Mouse (Mus musculus): ENCODE measurements around the gene Mkrn2os. TPM values are rescaled to one million over a fixed set of nuclear protein-coding genes. Genes with fewer than 3 reads are reported as not detected.

Mkrn2os gene
- polyA plus RNA-seq, 1 experiment from 2014 or later: 0.67 TPM

DNA sequence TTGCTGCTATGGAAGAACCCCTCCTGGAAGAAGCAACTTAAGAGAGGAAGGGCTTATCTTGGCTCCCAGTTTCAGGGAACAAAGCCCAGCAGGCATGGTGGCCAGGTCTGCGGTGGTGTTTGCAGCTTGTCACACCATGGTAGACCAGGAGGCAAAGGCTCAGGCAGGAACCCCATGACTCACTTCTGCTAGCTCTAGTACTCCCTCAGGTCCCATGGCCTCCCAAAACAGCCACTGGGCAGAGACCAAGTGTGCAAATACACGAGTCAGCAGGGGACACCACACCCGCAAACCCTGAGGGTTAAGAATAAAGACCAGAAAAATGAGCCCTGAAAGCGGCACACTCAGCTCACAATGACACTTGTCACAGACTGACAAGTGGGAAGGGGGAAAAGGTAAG lies 56.2 kb downstream of the Mkrn2os start:
- H3K4me3 ChIP-seq (replicated peaks; ENCODE audit: low read length): no peak overlapping the region
- 49% methylated on average over 4 of the region's 4 CpGs for WGBS
- ATAC-seq: no peak

DNA sequence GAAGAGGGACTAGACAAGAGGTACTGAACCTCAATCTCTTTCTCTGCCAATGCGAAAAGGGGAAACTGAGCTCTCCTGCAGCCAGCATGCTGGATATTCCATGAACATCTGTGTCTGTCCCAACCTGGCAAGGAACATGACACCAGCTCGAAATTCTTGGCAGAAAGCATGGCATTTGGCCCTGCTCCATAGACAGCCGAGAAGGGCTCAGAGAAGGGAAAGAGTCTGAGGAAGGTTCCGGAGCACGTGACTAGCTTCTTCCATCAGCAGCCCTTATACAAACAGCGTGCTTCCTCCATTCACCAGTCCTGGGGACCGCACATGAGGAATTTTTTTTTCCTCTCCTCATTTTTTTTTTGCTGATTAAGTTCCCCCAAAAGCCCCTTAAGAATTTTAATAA lies 57.8 kb downstream of the Mkrn2os start:
- no peak overlapping the region for H3K4me2 ChIP-seq (ENCODE audit: low read length)
- WGBS: 52% methylated on average over 7 of the region's 7 CpGs
- H3K4me3 ChIP-seq (replicated peaks; ENCODE audit: low read length): no peak overlapping the region
- H3K9me3 ChIP-seq (ENCODE audit: control insufficient read depth, low read length): no peaks in the 10 kb centered on the region
- H3K36me3 ChIP-seq (ENCODE audit: control insufficient read depth, insufficient read depth): no peaks in the 10 kb centered on the region
- no peak overlapping the region for H3K27ac ChIP-seq (ENCODE audit: low read length)
- H3K27me3 ChIP-seq (replicated peaks; ENCODE audit: control insufficient read depth, insufficient read depth, low read length): no peaks in the 10 kb centered on the region
- no peak overlapping the region for H3K9ac ChIP-seq (replicated peaks; ENCODE audit: low read depth, low read length)
- peaks cover 4% of the 10 kb centered on the region for H3K4me1 ChIP-seq (replicated peaks; ENCODE audit: control insufficient read depth, insufficient read depth, low read length)
- no peak for ATAC-seq

More for the DNA sequence above, 56.2 kb downstream of the Mkrn2os start:
- no peaks in the 10 kb centered on the region for H3K9me3 ChIP-seq (ENCODE audit: control insufficient read depth, low read length)
- 0 out of 2 replicates have a peak, but pooled peaks cover 2% of the 10 kb centered on the region for H3K27me3 ChIP-seq (replicated peaks; ENCODE audit: control insufficient read depth, insufficient read depth, low read length)
- H3K27ac ChIP-seq (ENCODE audit: low read length): no peak overlapping the region
- no peak overlapping the region for H3K9ac ChIP-seq (replicated peaks; ENCODE audit: low read depth, low read length)
- peaks cover 4% of the 10 kb centered on the region for H3K4me1 ChIP-seq (replicated peaks; ENCODE audit: control insufficient read depth, insufficient read depth, low read length)
- no peaks in the 10 kb centered on the region for H3K36me3 ChIP-seq (ENCODE audit: control insufficient read depth, insufficient read depth)
- H3K4me2 ChIP-seq (ENCODE audit: low read length): no peak overlapping the region

Other genes with a start within 250 kb of the Mkrn2os start
- 0.15 and 0.22 TPM in 2 replicates for gene Pparg, start 231.6 kb downstream of the Mkrn2os start, polyA plus RNA-seq (2015; fragmentation: Nextera tagmentation; extraction: Ambion mirVana)
- 42.8 and 44.2 TPM in 2 replicates for gene Tsen2, start 47.9 kb downstream of the Mkrn2os start, polyA plus RNA-seq (2015; fragmentation: Nextera tagmentation; extraction: Ambion mirVana)
- gene Mkrn2, start 9.3 kb upstream of the Mkrn2os start, polyA plus RNA-seq (2015; fragmentation: Nextera tagmentation; extraction: Ambion mirVana): 42.7 and 45.6 TPM in 2 replicates
- 158 and 160 TPM in 2 replicates for gene Raf1, start 84.1 kb upstream of the Mkrn2os start, polyA plus RNA-seq (2015; fragmentation: Nextera tagmentation; extraction: Ambion mirVana)
- gene Tmem40, start 169.8 kb upstream of the Mkrn2os start, polyA plus RNA-seq (2015; fragmentation: Nextera tagmentation; extraction: Ambion mirVana): 0.91 TPM in 1 of 2 replicates, not detected in the other
- 16.7 and 17.9 TPM in 2 replicates for gene Cand2, start 182.0 kb upstream of the Mkrn2os start, polyA plus RNA-seq (2015; fragmentation: Nextera tagmentation; extraction: Ambion mirVana)
- gene Rpl32, start 216.2 kb upstream of the Mkrn2os start, polyA plus RNA-seq (2015; fragmentation: Nextera tagmentation; extraction: Ambion mirVana): 1,104 and 1,269 TPM in 2 replicates
- 1.4 and 1.8 TPM in 2 replicates for gene Efcab12, start 245.8 kb upstream of the Mkrn2os start, polyA plus RNA-seq (2015; fragmentation: Nextera tagmentation; extraction: Ambion mirVana)

All from forebrain, embryonic 16.5 days (tissue).